Mouse (Mus musculus) E14TG2a.4 (cell line): ENCODE measurements around the gene Trh.
A peak's percentile ranks its signal among the peaks of the same experiment; 100 is the strongest.

Source experiments
- CTCF ChIP-seq: conservative IDR thresholded peaks from 2 replicates; pipeline ENCODE4 v1.5.1; 2014; ENCODE audit warnings: low read length
- NANOG ChIP-seq: IDR thresholded peaks from 2 replicates; pipeline ENCODE4 v1.6.1; 2014; ENCODE audit warnings: borderline replicate concordance, low read length, mixed read lengths
- POU5F1 ChIP-seq: IDR thresholded peaks from 2 replicates; pipeline ENCODE4 v1.6.1; 2014; ENCODE audit warnings: low read length, borderline replicate concordance

- peak; percentile 63 for TF ChIP-seq CTCF
- no peak for TF ChIP-seq POU5F1
- TF ChIP-seq NANOG, result no peak
These were observed 25.0 kb downstream of the Trh start for GRCm38 (mm10) chr6:92219445-92219844.
